Mouse (Mus musculus) hindbrain, embryonic 15.5 days (tissue): Measurements from ENCODE around the gene Gm14137. TPM values are rescaled to one million over a fixed set of nuclear protein-coding genes. Genes with fewer than 3 reads are reported as not detected.
A peak's percentile ranks its signal among the peaks of the same experiment; 100 is the strongest.

Source experiments
- ATAC-seq: fragments of 200-750 bp; cut with Nextera tagmentation; 2 replicates; pipeline ENCODE4 v1.8.0; 2017; ENCODE audit warnings: low read depth, moderate number of reproducible peaks, moderate TSS enrichment; ENCODE audit not compliant: low FRiP score
- H3K27ac ChIP-seq: fragments of 300-500 bp; sonication (generic); replicated peaks from 2 replicates; pipeline ENCODE4 v1.5.1; 2015; ENCODE audit warnings: mild to moderate bottlenecking, inconsistent platforms
- H3K27me3 ChIP-seq: fragments of 300-500 bp; sonication (generic); 2 replicates; pipeline ENCODE4 v1.6.1; 2015; ENCODE audit warnings: control low read depth, inconsistent platforms
- H3K36me3 ChIP-seq: fragments of 300-500 bp; sonication (generic); 2 replicates; pipeline ENCODE4 v1.6.1; 2015; ENCODE audit warnings: control low read depth, inconsistent platforms
- H3K4me1 ChIP-seq: fragments of 300-500 bp; sonication (generic); replicated peaks from 2 replicates; pipeline ENCODE4 v1.6.1; 2015; ENCODE audit warnings: control low read depth, inconsistent platforms
- H3K4me2 ChIP-seq: fragments of 300-500 bp; sonication (generic); 2 replicates; pipeline ENCODE4 v1.6.1; 2015; ENCODE audit warnings: moderate library complexity, mild to moderate bottlenecking, inconsistent platforms
- H3K4me3 ChIP-seq: fragments of 300-500 bp; sonication (generic); 2 replicates; pipeline ENCODE4 v1.5.1; 2015; ENCODE audit warnings: mild to moderate bottlenecking, inconsistent platforms
- H3K9ac ChIP-seq: fragments of 300-500 bp; sonication (generic); 2 replicates; pipeline ENCODE4 v1.6.1; 2015; ENCODE audit warnings: inconsistent platforms
- H3K9me3 ChIP-seq: fragments of 300-500 bp; sonication (generic); 2 replicates; pipeline ENCODE4 v1.6.1; 2016; ENCODE audit warnings: control low read depth, inconsistent platforms
- WGBS: fragments of 180-500 bp; shearing (Covaris S2); methylation state at CpG from one replicate; pipeline ENCODE4 v1.1.7; 2015; 5-methylcytosine and 5-hydroxymethylcytosine counted together
- polyA plus RNA-seq: library from polyadenylated mRNA; unstranded; fragments of >200 nt; fragmentation: Nextera tagmentation; extraction: Ambion mirVana; gene quantifications from 2 replicates; pipeline ENCODE4 v1.2.1, GENCODE M21; 2015

The Gm14137 gene
- polyA plus RNA-seq, 1 experiment from 2014 or later: 0.97 TPM

- Histone ChIP-seq H3K9ac (no peak overlapping the region), H3K4me1 (peaks cover 26% of the 10 kb centered on the region), H3K4me3 (no peak overlapping the region), H3K36me3 (peaks cover 23% of the 10 kb centered on the region), H3K9me3 (no peaks in the 10 kb centered on the region), H3K4me2 (no peak overlapping the region), H3K27ac (no peak overlapping the region), H3K27me3 (no peaks in the 10 kb centered on the region)
- no peak for ATAC-seq
- WGBS: 71% methylated on average over 6 of the region's 6 CpGs
These were observed 1.3 kb downstream of the Gm14137 start for GRCm38 (mm10) chr2:119175614-119176013.

- Histone ChIP-seq H3K4me1 (peaks cover 26% of the 10 kb centered on the region), H3K4me2 (no peak overlapping the region), H3K9ac (no peak overlapping the region), H3K27ac (no peak overlapping the region), H3K4me3 (no peak overlapping the region), H3K9me3 (no peaks in the 10 kb centered on the region), H3K27me3 (no peaks in the 10 kb centered on the region), H3K36me3 (peaks cover 28% of the 10 kb centered on the region)
- ATAC-seq: no peak
- 50% methylated on average over 3 of the region's 3 CpGs for WGBS
These were observed 2.5 kb downstream of the Gm14137 start for GRCm38 (mm10) chr2:119176761-119177160.

- ATAC-seq: no peak
- no peak overlapping the region for H3K4me3 ChIP-seq
- no peaks in the 10 kb centered on the region for H3K27me3 ChIP-seq
- 92% methylated on average over 5 of the region's 5 CpGs for WGBS
- H3K9ac ChIP-seq: no peak overlapping the region
- H3K4me2 ChIP-seq: no peak overlapping the region
- H3K27ac ChIP-seq: no peak overlapping the region
- no peaks in the 10 kb centered on the region for H3K9me3 ChIP-seq
- peaks cover 28% of the 10 kb centered on the region for H3K36me3 ChIP-seq
- H3K4me1 ChIP-seq: peaks cover 25% of the 10 kb centered on the region
These were observed 3.2 kb downstream of the Gm14137 start for GRCm38 (mm10) chr2:119177384-119177939.

- ATAC-seq: no peak
- H3K9ac ChIP-seq: no peak overlapping the region
- no peaks in the 10 kb centered on the region for H3K27me3 ChIP-seq
- no peak overlapping the region for H3K4me3 ChIP-seq
- no peaks in the 10 kb centered on the region for H3K9me3 ChIP-seq
- no peaks in the 10 kb centered on the region for H3K4me1 ChIP-seq
- 84% methylated on average over 7 of the region's 7 CpGs for WGBS
- H3K36me3 ChIP-seq: peaks cover 45% of the 10 kb centered on the region
- H3K4me2 ChIP-seq: no peak overlapping the region
- H3K27ac ChIP-seq: no peak overlapping the region
These were observed 8.6 kb downstream of the Gm14137 start for GRCm38 (mm10) chr2:119182914-119183313.

DNA sequence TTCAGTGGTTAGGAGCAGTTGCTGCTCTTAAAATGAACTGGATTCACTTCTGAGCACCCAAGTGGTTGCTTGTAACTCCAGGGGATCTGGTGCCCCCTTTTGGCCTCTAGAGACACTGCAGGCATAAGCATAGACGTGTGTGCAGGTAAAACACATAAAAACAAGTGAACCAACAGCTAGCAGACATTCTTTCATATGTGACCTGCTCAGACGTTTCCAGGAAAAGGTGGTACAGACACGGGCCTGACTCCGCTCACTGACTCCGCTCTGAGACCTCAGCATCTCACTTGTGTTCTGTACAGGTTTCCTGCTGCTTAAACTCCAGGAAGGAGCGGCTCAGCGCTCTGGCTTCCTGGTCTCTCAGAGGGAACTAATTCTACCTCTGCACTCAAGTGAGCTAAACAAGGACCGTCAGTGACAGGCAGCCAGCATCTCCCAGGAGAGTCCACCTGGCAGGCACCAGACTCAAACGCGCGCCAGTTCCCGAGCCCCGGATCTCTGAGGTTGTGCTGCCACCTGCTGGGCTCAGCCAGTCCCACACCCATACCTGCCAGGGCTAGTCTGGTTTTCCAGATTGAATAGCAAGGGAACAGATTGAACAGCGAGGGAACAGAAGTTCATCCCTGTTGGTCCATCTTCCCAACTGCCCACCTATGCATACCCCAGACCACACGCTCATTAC lies 14.9 kb downstream of the Gm14137 start:
- H3K4me3 ChIP-seq: peak overlapping the region; percentile 19
- H3K4me2 ChIP-seq: peak overlapping the region; percentile 54
- 7% methylated on average over 15 of the region's 15 CpGs for WGBS
- H3K4me1 ChIP-seq: peaks cover 6% of the 10 kb centered on the region
- ATAC-seq: peak; percentile 85
- peaks cover 6% of the 10 kb centered on the region; the same call in 1 of the 2 replicates for H3K36me3 ChIP-seq
- no peaks in the 10 kb centered on the region for H3K27me3 ChIP-seq
- H3K9ac ChIP-seq: no peak overlapping the region
- no peak overlapping the region for H3K27ac ChIP-seq
- H3K9me3 ChIP-seq: no peaks in the 10 kb centered on the region

GRCm38 (mm10) chr2:119190969-119191368 lies 16.7 kb downstream of the Gm14137 start:
- peaks cover 6% of the 10 kb centered on the region for H3K4me1 ChIP-seq
- ATAC-seq: no peak
- H3K4me3 ChIP-seq: no peak overlapping the region
- H3K36me3 ChIP-seq: no peaks in the 10 kb centered on the region
- WGBS: 88% methylated on average over 5 of the region's 5 CpGs
- no peak overlapping the region for H3K4me2 ChIP-seq
- H3K27me3 ChIP-seq: no peaks in the 10 kb centered on the region
- H3K27ac ChIP-seq: no peak overlapping the region
- H3K9ac ChIP-seq: no peak overlapping the region
- H3K9me3 ChIP-seq: no peaks in the 10 kb centered on the region

DNA sequence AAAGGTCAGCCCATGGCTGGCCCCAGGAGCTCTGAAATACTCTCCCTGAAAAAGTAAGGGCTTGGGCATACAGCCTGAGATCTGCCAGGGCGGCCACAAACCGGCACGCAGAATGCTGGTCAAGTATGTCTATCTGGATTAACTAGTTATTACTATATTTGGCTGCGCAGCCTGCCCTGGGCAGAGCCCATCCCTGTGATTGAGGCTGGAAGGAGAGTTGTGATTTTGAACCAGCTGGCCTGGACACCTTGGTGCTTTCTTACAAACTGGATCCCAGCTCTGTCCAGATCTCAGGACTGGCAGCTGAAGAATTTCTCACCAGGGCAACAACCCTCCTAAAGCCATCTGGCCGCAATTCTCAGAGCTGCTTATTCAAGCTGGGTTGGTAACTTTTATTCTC lies 19.8 kb downstream of the Gm14137 start:
- no peak for ATAC-seq

DNA sequence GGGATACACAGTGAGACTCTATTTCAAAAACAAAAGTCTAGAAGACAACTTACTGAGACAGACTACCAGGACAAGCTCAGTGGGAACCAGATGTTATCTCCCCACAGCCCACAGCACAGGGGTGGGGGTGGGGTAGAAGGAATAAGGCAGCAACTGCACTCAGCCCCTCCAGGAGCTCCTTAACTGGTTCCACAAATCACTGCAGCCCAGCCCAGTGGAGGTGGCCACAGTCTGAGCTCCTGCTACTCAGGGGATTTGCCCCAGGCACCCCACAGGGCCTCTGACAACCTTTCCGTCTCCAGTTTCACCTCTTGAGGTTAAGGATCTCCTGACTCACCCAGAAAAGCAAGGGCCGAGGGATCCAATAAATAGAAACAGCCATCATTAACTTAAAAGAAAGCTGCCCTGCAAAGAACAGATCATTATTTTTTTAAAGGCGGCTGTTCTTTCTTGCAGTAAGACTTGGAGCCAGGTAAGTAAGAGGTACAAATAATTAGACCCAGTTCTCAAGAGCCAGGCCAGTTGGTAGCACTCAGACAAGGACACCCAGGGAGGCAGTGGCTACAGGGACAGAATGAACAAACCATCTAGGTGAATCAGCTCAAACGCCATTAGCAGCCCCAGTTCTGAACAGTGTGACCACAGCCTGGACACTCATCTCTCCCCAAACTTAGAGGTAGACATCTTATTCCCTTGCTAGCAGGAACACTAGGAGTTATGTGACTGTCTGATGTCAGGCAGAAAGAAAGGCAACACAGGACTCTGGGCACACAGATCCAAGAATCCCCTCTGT lies 22.2 kb downstream of the Gm14137 start:
- ATAC-seq: no peak
- no peaks in the 10 kb centered on the region for H3K27me3 ChIP-seq
- H3K36me3 ChIP-seq: no peaks in the 10 kb centered on the region

More for the DNA sequence above, 19.8 kb downstream of the Gm14137 start:
- Histone ChIP-seq H3K9ac (no peak overlapping the region), H3K4me3 (no peak overlapping the region), H3K27ac (no peak overlapping the region), H3K27me3 (no peaks in the 10 kb centered on the region), H3K4me1 (peaks cover 9% of the 10 kb centered on the region), H3K9me3 (no peaks in the 10 kb centered on the region), H3K4me2 (no peak overlapping the region), H3K36me3 (no peaks in the 10 kb centered on the region)
- WGBS: 85% methylated on average over 5 of the region's 5 CpGs

DNA sequence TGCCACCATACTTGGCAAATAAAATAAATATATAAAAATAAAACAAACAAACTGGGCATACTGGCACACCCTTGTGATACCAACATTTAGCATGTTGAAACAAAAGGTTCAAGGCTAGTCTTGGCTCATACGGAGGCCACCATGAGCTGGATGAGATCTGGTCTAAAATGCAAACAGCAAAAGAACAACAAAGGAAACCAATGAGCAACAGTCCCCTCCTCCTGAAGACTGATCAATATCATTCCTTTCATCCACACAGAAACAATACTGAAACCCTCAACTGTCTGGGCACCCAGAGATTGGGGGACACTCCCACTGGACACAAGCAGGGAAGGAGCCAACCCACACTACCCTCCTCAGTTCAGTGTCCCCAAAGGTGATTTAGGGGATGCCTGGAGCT lies 23.2 kb downstream of the Gm14137 start:
- Histone ChIP-seq H3K4me2 (no peak overlapping the region), H3K4me3 (no peak overlapping the region), H3K27me3 (no peaks in the 10 kb centered on the region), H3K36me3 (no peaks in the 10 kb centered on the region), H3K27ac (no peak overlapping the region), H3K9ac (no peak overlapping the region), H3K4me1 (peaks cover 9% of the 10 kb centered on the region; the same call in 1 of the 2 replicates), H3K9me3 (no peaks in the 10 kb centered on the region)
- 81% methylated on average over 1 of the region's 1 CpGs for WGBS
- no peak for ATAC-seq

More for the DNA sequence above, 22.2 kb downstream of the Gm14137 start:
- H3K4me3 ChIP-seq: no peak overlapping the region
- no peak overlapping the region for H3K4me2 ChIP-seq
- WGBS: 49% methylated on average over 4 of the region's 4 CpGs
- H3K27ac ChIP-seq: no peak overlapping the region
- no peak overlapping the region for H3K9ac ChIP-seq
- peaks cover 9% of the 10 kb centered on the region; the same call in 1 of the 2 replicates for H3K4me1 ChIP-seq
- H3K9me3 ChIP-seq: no peaks in the 10 kb centered on the region

GRCm38 (mm10) chr2:119198049-119198448 lies 23.7 kb downstream of the Gm14137 start:
- no peaks in the 10 kb centered on the region for H3K9me3 ChIP-seq
- H3K27ac ChIP-seq: no peak overlapping the region
- no peak overlapping the region for H3K4me2 ChIP-seq
- H3K9ac ChIP-seq: no peak overlapping the region
- ATAC-seq: no peak
- H3K4me3 ChIP-seq: no peak overlapping the region
- H3K4me1 ChIP-seq: peaks cover 12% of the 10 kb centered on the region; the same call in 1 of the 2 replicates
- WGBS: 61% methylated on average over 1 of the region's 1 CpGs
- H3K36me3 ChIP-seq: no peaks in the 10 kb centered on the region
- H3K27me3 ChIP-seq: no peaks in the 10 kb centered on the region

GRCm38 (mm10) chr2:119198934-119199333 lies 24.6 kb downstream of the Gm14137 start:
- H3K4me2 ChIP-seq: no peak overlapping the region
- no peak overlapping the region for H3K27ac ChIP-seq
- no peaks in the 10 kb centered on the region for H3K27me3 ChIP-seq
- H3K4me3 ChIP-seq: no peak overlapping the region
- peaks cover 19% of the 10 kb centered on the region for H3K4me1 ChIP-seq
- H3K9me3 ChIP-seq: no peaks in the 10 kb centered on the region
- no peak for ATAC-seq
- H3K9ac ChIP-seq: no peak overlapping the region
- no peaks in the 10 kb centered on the region for H3K36me3 ChIP-seq
- 47% methylated on average over 3 of the region's 3 CpGs for WGBS

- Histone ChIP-seq H3K4me1 (peaks cover 30% of the 10 kb centered on the region), H3K4me3 (no peak overlapping the region), H3K27ac (no peak overlapping the region), H3K9me3 (no peaks in the 10 kb centered on the region), H3K9ac (no peak overlapping the region), H3K36me3 (no peaks in the 10 kb centered on the region), H3K27me3 (no peaks in the 10 kb centered on the region), H3K4me2 (no peak overlapping the region)
- WGBS: 54% methylated on average over 5 of the region's 5 CpGs
- ATAC-seq: no peak
These were observed 28.7 kb downstream of the Gm14137 start for GRCm38 (mm10) chr2:119202914-119203453.
